Mouse (Mus musculus) hindbrain, embryonic 12.5 days (tissue): ENCODE measurements around the gene Wdr70. TPM values are rescaled to one million over a fixed set of nuclear protein-coding genes. Genes with fewer than 3 reads are reported as not detected.

Experiments used
- ATAC-seq: fragments of 200-750 bp; cut with Nextera tagmentation; 2 replicates; pipeline ENCODE4 v1.8.0; 2017; ENCODE audit warnings: moderate TSS enrichment; ENCODE audit not compliant: low FRiP score
- H3K27ac ChIP-seq: fragments of 300-500 bp; sonication (generic); 2 replicates; pipeline ENCODE4 v1.5.1; 2016; ENCODE audit warnings: mild to moderate bottlenecking
- H3K27me3 ChIP-seq: fragments of 300-500 bp; sonication (generic); 2 replicates; pipeline ENCODE4 v1.6.1; 2016; ENCODE audit warnings: mild to moderate bottlenecking
- H3K36me3 ChIP-seq: fragments of 300-500 bp; sonication (generic); 2 replicates; pipeline ENCODE4 v1.6.1; 2016; ENCODE audit warnings: mild to moderate bottlenecking
- H3K4me1 ChIP-seq: fragments of 300-500 bp; sonication (generic); 2 replicates; pipeline ENCODE4 v1.6.1; 2016
- H3K4me2 ChIP-seq: fragments of 300-500 bp; sonication (generic); replicated peaks from 2 replicates; pipeline ENCODE4 v1.6.1; 2016; ENCODE audit warnings: mild to moderate bottlenecking
- H3K4me3 ChIP-seq: fragments of 300-500 bp; sonication (generic); 2 replicates; pipeline ENCODE4 v1.5.1; 2016; ENCODE audit warnings: mild to moderate bottlenecking
- H3K9ac ChIP-seq: fragments of 300-500 bp; sonication (generic); 2 replicates; pipeline ENCODE4 v1.6.1; 2016; ENCODE audit warnings: mild to moderate bottlenecking, moderate library complexity
- H3K9me3 ChIP-seq: fragments of 300-500 bp; sonication (generic); replicated peaks from 2 replicates; pipeline ENCODE4 v1.6.1; 2016; ENCODE audit warnings: mild to moderate bottlenecking
- WGBS: fragments of 180-500 bp; shearing (Covaris S2); methylation state at CpG from one replicate; pipeline ENCODE4 v1.1.7; 2016; 5-methylcytosine and 5-hydroxymethylcytosine counted together
- polyA plus RNA-seq: library from polyadenylated mRNA; unstranded; fragments of >200 nt; fragmentation: Nextera tagmentation; extraction: Ambion mirVana; gene quantifications from 2 replicates; pipeline ENCODE4 v1.2.1, GENCODE M21; 2016

Gene Wdr70
- polyA plus RNA-seq, 1 experiment from 2014 or later = 64.4 TPM

- Histone ChIP-seq H3K4me3 (no peak overlapping the region), H3K27me3 (no peaks in the 10 kb centered on the region), H3K9me3 (no peaks in the 10 kb centered on the region), H3K4me1 (no peaks in the 10 kb centered on the region), H3K4me2 (no peak overlapping the region), H3K9ac (no peak overlapping the region), H3K27ac (no peak overlapping the region), H3K36me3 (peaks cover 7% of the 10 kb centered on the region; the same call in 1 of the 2 replicates)
- ATAC-seq = no peak
- 87% methylated on average over 8 of the region's 8 CpGs for WGBS
These were observed 124.6 kb downstream of the Wdr70 start for GRCm38 (mm10) chr15:7974368-7974767.

GRCm38 (mm10) chr15:7972528-7972927 lies 126.5 kb downstream of the Wdr70 start:
- no peaks in the 10 kb centered on the region for H3K4me1 ChIP-seq
- H3K4me3 ChIP-seq = no peak overlapping the region
- peaks cover 7% of the 10 kb centered on the region; the same call in 1 of the 2 replicates for H3K36me3 ChIP-seq
- no peak overlapping the region for H3K9ac ChIP-seq
- H3K9me3 ChIP-seq = no peaks in the 10 kb centered on the region
- H3K27me3 ChIP-seq = no peaks in the 10 kb centered on the region
- no peak for ATAC-seq
- H3K4me2 ChIP-seq = no peak overlapping the region
- H3K27ac ChIP-seq = no peak overlapping the region
- 96% methylated on average over 5 of the region's 5 CpGs for WGBS

GRCm38 (mm10) chr15:7962786-7963185 lies 136.2 kb downstream of the Wdr70 start:
- Histone ChIP-seq H3K4me2 (no peak overlapping the region), H3K27ac (no peak overlapping the region), H3K9ac (no peak overlapping the region), H3K27me3 (no peaks in the 10 kb centered on the region), H3K4me3 (no peak overlapping the region), H3K4me1 (no peaks in the 10 kb centered on the region), H3K36me3 (no peaks in the 10 kb centered on the region), H3K9me3 (no peaks in the 10 kb centered on the region)
- no peak for ATAC-seq
- 87% methylated on average over 6 of the region's 6 CpGs for WGBS

GRCm38 (mm10) chr15:7961489-7961888 lies 137.5 kb downstream of the Wdr70 start:
- Histone ChIP-seq H3K9me3 (no peaks in the 10 kb centered on the region), H3K27ac (no peak overlapping the region), H3K4me2 (no peak overlapping the region), H3K4me1 (no peaks in the 10 kb centered on the region), H3K36me3 (no peaks in the 10 kb centered on the region), H3K27me3 (no peaks in the 10 kb centered on the region), H3K4me3 (no peak overlapping the region), H3K9ac (no peak overlapping the region)
- WGBS = 23% methylated on average over 2 of the region's 2 CpGs
- no peak for ATAC-seq

GRCm38 (mm10) chr15:7956899-7957298 lies 142.1 kb downstream of the Wdr70 start:
- H3K27ac ChIP-seq = no peak overlapping the region
- ATAC-seq = no peak
- H3K9ac ChIP-seq = no peak overlapping the region
- H3K4me3 ChIP-seq = no peak overlapping the region
- no peaks in the 10 kb centered on the region for H3K36me3 ChIP-seq
- H3K4me1 ChIP-seq = no peaks in the 10 kb centered on the region
- no peaks in the 10 kb centered on the region for H3K27me3 ChIP-seq
- H3K4me2 ChIP-seq = no peak overlapping the region
- WGBS = 80% methylated on average over 1 of the region's 1 CpGs
- H3K9me3 ChIP-seq = no peaks in the 10 kb centered on the region

GRCm38 (mm10) chr15:7950561-7950960 lies 148.4 kb downstream of the Wdr70 start:
- ATAC-seq = no peak
- WGBS = 97% methylated on average over 7 of the region's 7 CpGs
- Histone ChIP-seq H3K4me2 (no peak overlapping the region), H3K36me3 (no peaks in the 10 kb centered on the region), H3K4me3 (no peak overlapping the region), H3K4me1 (no peaks in the 10 kb centered on the region), H3K27ac (no peak overlapping the region), H3K9me3 (no peaks in the 10 kb centered on the region), H3K9ac (no peak overlapping the region), H3K27me3 (no peaks in the 10 kb centered on the region)

- Histone ChIP-seq H3K9me3 (no peaks in the 10 kb centered on the region), H3K4me1 (no peaks in the 10 kb centered on the region), H3K9ac (no peak overlapping the region), H3K27me3 (no peaks in the 10 kb centered on the region), H3K4me3 (no peak overlapping the region), H3K36me3 (no peaks in the 10 kb centered on the region), H3K4me2 (no peak overlapping the region), H3K27ac (no peak overlapping the region)
- WGBS = 66% methylated on average over 3 of the region's 3 CpGs
- no peak for ATAC-seq
These were observed 157.3 kb downstream of the Wdr70 start for GRCm38 (mm10) chr15:7941690-7942089.

- ATAC-seq = no peak
- no peaks in the 10 kb centered on the region for H3K4me1 ChIP-seq
- no peaks in the 10 kb centered on the region for H3K27me3 ChIP-seq
- H3K4me3 ChIP-seq = no peak overlapping the region
- no peaks in the 10 kb centered on the region for H3K9me3 ChIP-seq
- no peak overlapping the region for H3K4me2 ChIP-seq
- 92% methylated on average over 7 of the region's 7 CpGs for WGBS
- H3K27ac ChIP-seq = no peak overlapping the region
- no peak overlapping the region for H3K9ac ChIP-seq
- H3K36me3 ChIP-seq = no peaks in the 10 kb centered on the region
These were observed 163.3 kb downstream of the Wdr70 start for GRCm38 (mm10) chr15:7935571-7936165.

GRCm38 (mm10) chr15:7934580-7934979 lies 164.4 kb downstream of the Wdr70 start:
- Histone ChIP-seq H3K27me3 (no peaks in the 10 kb centered on the region), H3K4me3 (no peak overlapping the region), H3K9ac (no peak overlapping the region), H3K4me2 (no peak overlapping the region), H3K4me1 (no peaks in the 10 kb centered on the region), H3K36me3 (no peaks in the 10 kb centered on the region), H3K27ac (no peak overlapping the region), H3K9me3 (no peaks in the 10 kb centered on the region)
- ATAC-seq = no peak
- 52% methylated on average over 4 of the region's 4 CpGs for WGBS

GRCm38 (mm10) chr15:7934105-7934504 lies 164.9 kb downstream of the Wdr70 start:
- H3K36me3 ChIP-seq = no peaks in the 10 kb centered on the region
- H3K4me2 ChIP-seq = no peak overlapping the region
- H3K27me3 ChIP-seq = no peaks in the 10 kb centered on the region
- no peaks in the 10 kb centered on the region for H3K4me1 ChIP-seq
- no peak for ATAC-seq
- H3K27ac ChIP-seq = no peak overlapping the region
- 69% methylated on average over 16 of the region's 16 CpGs for WGBS
- no peak overlapping the region for H3K4me3 ChIP-seq
- no peaks in the 10 kb centered on the region for H3K9me3 ChIP-seq
- H3K9ac ChIP-seq = no peak overlapping the region

- WGBS = 88% methylated on average over 8 of the region's 8 CpGs
- H3K27ac ChIP-seq = no peak overlapping the region
- H3K36me3 ChIP-seq = no peaks in the 10 kb centered on the region
- H3K27me3 ChIP-seq = no peaks in the 10 kb centered on the region
- no peak overlapping the region for H3K4me2 ChIP-seq
- no peak for ATAC-seq
- H3K4me1 ChIP-seq = no peaks in the 10 kb centered on the region
- no peak overlapping the region for H3K9ac ChIP-seq
- no peaks in the 10 kb centered on the region for H3K9me3 ChIP-seq
- no peak overlapping the region for H3K4me3 ChIP-seq
These were observed 167.4 kb downstream of the Wdr70 start for GRCm38 (mm10) chr15:7931605-7932008.

- Histone ChIP-seq H3K4me1 (no peaks in the 10 kb centered on the region), H3K4me2 (no peak overlapping the region), H3K36me3 (no peaks in the 10 kb centered on the region), H3K27me3 (no peaks in the 10 kb centered on the region), H3K27ac (no peak overlapping the region), H3K4me3 (no peak overlapping the region), H3K9ac (no peak overlapping the region), H3K9me3 (no peaks in the 10 kb centered on the region)
- WGBS = 94% methylated on average over 4 of the region's 4 CpGs
- ATAC-seq = no peak
These were observed 173.6 kb downstream of the Wdr70 start for GRCm38 (mm10) chr15:7925382-7925781.

- Histone ChIP-seq H3K4me2 (no peak overlapping the region), H3K27ac (no peak overlapping the region), H3K4me1 (no peaks in the 10 kb centered on the region), H3K36me3 (no peaks in the 10 kb centered on the region), H3K9ac (no peak overlapping the region), H3K4me3 (no peak overlapping the region), H3K27me3 (no peaks in the 10 kb centered on the region), H3K9me3 (no peaks in the 10 kb centered on the region)
- 90% methylated on average over 4 of the region's 4 CpGs for WGBS
- no peak for ATAC-seq
These were observed 175.7 kb downstream of the Wdr70 start for GRCm38 (mm10) chr15:7923281-7923680.
